Mouse (Mus musculus): ENCODE data around the gene Vmn2r118. TPM values are rescaled to one million over a fixed set of nuclear protein-coding genes. Genes with fewer than 3 reads are reported as not detected.

Vmn2r118 gene
- polyA plus RNA-seq (2012; rRNA removed), result 0.01 TPM in 1 of 2 replicates, not detected in the other

- no peak for DNase-seq (ENCODE audit: low spot score)
Measured at GRCm38 (mm10) chr17:55625092-55625491, at the start of gene Vmn2r118. TSS of gene Vmn2r118 (minus strand) at chr17:55625192.

GRCm38 (mm10) chr17:55661099-55661498 is 36.1 kb upstream of the Vmn2r118 start:
- DNase-seq (ENCODE audit: low spot score), result no peak

- no peak for DNase-seq (ENCODE audit: low spot score)
Measured at GRCm38 (mm10) chr17:55590838-55591237, 34.2 kb downstream of the Vmn2r118 start.

- DNase-seq (ENCODE audit: low spot score), result no peak
Measured at GRCm38 (mm10) chr17:55561774-55562173, 63.2 kb downstream of the Vmn2r118 start.

GRCm38 (mm10) chr17:55548476-55548875 is 76.5 kb downstream of the Vmn2r118 start:
- no peak for DNase-seq (ENCODE audit: low spot score)

Other genes with a start within 250 kb of the Vmn2r118 start
- gene St6gal2, start 179.8 kb downstream of the Vmn2r118 start, polyA plus RNA-seq (2012; rRNA removed), result 0.73 and 0.93 TPM in 2 replicates
- gene Pot1b, start 87.4 kb upstream of the Vmn2r118 start, polyA plus RNA-seq (2012; rRNA removed), result 11.1 and 13.9 TPM in 2 replicates
- gene Adgre4, start 124.8 kb upstream of the Vmn2r118 start, polyA plus RNA-seq (2012; rRNA removed), result 0.58 and 0.60 TPM in 2 replicates